Mouse (Mus musculus): ENCODE data around the gene Tmem229a. TPM values are rescaled to one million over a fixed set of nuclear protein-coding genes. Genes with fewer than 3 reads are reported as not detected.

Gene Tmem229a
- polyA plus RNA-seq, 1 experiment from 2014 or later, result 0.41 TPM

- ATAC-seq (ENCODE audit: low FRiP score, low read depth), result no peak
- Histone ChIP-seq H3K27ac (no peak overlapping the region), H3K27me3 (peaks cover 27% of the 10 kb centered on the region), H3K9me3 (no peaks in the 10 kb centered on the region), H3K9ac (no peak overlapping the region), H3K4me2 (replicated peaks) (no peak overlapping the region), H3K4me1 (peaks cover 10% of the 10 kb centered on the region; the same call in 1 of the 2 replicates), H3K4me3 (no peak overlapping the region), H3K36me3 (no peaks in the 10 kb centered on the region)
- WGBS, result 78% methylated on average over 5 of the region's 5 CpGs
These were observed 3.8 kb downstream of the Tmem229a start for GRCm38 (mm10) chr6:24952341-24952740.

DNA sequence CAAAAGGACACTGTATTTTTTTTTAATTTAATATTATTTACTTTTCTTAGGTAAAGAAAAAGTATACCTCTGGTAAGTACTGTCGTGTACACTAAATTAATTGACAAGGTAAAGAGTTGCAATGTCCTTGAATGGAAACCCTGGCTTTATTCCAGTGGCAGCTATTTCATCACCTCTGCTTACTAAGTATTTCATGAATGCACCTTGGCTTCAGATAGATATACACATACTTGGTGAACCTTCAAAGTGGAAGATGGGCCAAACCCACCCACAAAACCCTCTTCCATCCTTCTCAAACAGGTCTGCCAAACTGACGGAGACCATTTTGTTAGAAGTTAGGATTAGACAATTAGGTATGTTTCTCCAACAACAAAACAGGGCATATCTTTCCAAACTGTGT lies 5.4 kb downstream of the Tmem229a start:
- WGBS, result 88% methylated on average over 2 of the region's 2 CpGs
- Histone ChIP-seq H3K9me3 (no peaks in the 10 kb centered on the region), H3K36me3 (no peaks in the 10 kb centered on the region), H3K4me2 (replicated peaks) (no peak overlapping the region), H3K27ac (no peak overlapping the region), H3K4me1 (peaks cover 10% of the 10 kb centered on the region; the same call in 1 of the 2 replicates), H3K27me3 (peaks cover 27% of the 10 kb centered on the region), H3K9ac (no peak overlapping the region), H3K4me3 (no peak overlapping the region)
- no peak for ATAC-seq (ENCODE audit: low FRiP score, low read depth)

DNA sequence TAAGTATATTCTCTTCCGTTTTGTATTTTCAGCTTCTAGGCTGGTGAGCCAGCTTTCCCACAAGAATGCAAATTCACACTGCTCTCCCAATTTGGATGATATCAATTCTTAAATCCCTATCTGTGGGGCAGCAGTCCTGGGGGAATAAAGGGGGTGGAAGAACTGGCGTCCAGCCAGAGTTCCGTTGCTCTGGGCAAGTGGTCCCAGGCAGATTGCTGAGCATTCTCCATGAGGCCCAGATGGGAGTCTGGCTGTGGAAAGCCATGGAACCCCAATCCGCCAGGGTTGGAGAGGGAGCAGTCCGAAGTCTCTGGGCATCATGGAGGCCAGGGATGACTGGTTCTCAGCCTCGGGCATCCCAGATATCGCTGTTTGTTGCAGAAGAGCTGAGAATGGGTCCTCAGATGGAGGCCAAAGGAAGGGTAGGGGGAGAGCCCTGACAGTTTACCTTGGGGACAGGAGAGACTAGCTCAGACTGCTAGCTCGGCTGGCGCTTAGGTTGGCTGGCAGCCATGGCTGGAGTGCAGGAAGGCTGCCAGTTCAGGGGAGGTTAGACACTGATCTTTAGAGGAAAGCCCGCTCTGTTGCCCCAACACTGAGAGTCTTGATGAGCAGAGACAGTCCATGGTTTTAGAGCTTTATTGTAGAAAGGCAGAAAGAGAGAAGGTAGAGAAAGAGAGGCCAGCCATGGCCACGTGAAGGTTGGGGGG lies 30.9 kb downstream of the Tmem229a start:
- Histone ChIP-seq H3K27ac (no peak overlapping the region), H3K4me2 (replicated peaks) (no peak overlapping the region), H3K27me3 (no peaks in the 10 kb centered on the region), H3K4me3 (no peak overlapping the region), H3K9ac (no peak overlapping the region), H3K9me3 (no peaks in the 10 kb centered on the region), H3K4me1 (no peaks in the 10 kb centered on the region), H3K36me3 (no peaks in the 10 kb centered on the region)
- 91% methylated on average over 11 of the region's 11 CpGs for WGBS
- ATAC-seq (ENCODE audit: low FRiP score, low read depth), result no peak

- no peak for ATAC-seq (ENCODE audit: low FRiP score, low read depth)
- H3K4me1 ChIP-seq, result no peaks in the 10 kb centered on the region
- H3K4me2 ChIP-seq (replicated peaks), result no peak overlapping the region
- no peak overlapping the region for H3K9ac ChIP-seq
- no peaks in the 10 kb centered on the region for H3K27me3 ChIP-seq
- no peaks in the 10 kb centered on the region for H3K9me3 ChIP-seq
- no peak overlapping the region for H3K4me3 ChIP-seq
- H3K36me3 ChIP-seq, result no peaks in the 10 kb centered on the region
- 91% methylated on average over 2 of the region's 2 CpGs for WGBS
- H3K27ac ChIP-seq, result no peak overlapping the region
These were observed 42.5 kb downstream of the Tmem229a start for GRCm38 (mm10) chr6:24913591-24913990.

DNA sequence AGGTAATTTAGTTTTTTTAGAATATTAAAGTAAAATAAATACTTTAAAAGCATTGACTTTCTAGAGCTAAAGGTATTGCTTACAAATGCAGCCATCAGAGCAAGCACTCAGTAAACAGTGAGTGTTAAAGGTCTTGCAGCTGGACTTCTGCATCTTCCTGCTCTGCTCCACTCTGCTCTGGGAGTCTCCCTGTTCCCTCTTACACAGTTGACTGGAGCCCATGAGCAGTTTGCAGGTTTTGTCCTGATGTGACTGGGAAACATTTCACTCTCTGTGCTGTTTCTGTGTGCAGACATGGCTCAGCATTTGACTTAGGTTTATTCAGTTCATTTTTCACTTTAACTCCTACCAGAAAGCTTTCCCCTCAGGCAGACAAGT lies 45.4 kb downstream of the Tmem229a start:
- no peak overlapping the region for H3K9ac ChIP-seq
- H3K4me3 ChIP-seq, result no peak overlapping the region
- no peak overlapping the region for H3K4me2 ChIP-seq (replicated peaks)
- H3K27ac ChIP-seq, result no peak overlapping the region
- H3K4me1 ChIP-seq, result no peaks in the 10 kb centered on the region
- ATAC-seq (ENCODE audit: low FRiP score, low read depth), result no peak
- H3K9me3 ChIP-seq, result no peaks in the 10 kb centered on the region
- H3K27me3 ChIP-seq, result no peaks in the 10 kb centered on the region
- no peaks in the 10 kb centered on the region for H3K36me3 ChIP-seq

DNA sequence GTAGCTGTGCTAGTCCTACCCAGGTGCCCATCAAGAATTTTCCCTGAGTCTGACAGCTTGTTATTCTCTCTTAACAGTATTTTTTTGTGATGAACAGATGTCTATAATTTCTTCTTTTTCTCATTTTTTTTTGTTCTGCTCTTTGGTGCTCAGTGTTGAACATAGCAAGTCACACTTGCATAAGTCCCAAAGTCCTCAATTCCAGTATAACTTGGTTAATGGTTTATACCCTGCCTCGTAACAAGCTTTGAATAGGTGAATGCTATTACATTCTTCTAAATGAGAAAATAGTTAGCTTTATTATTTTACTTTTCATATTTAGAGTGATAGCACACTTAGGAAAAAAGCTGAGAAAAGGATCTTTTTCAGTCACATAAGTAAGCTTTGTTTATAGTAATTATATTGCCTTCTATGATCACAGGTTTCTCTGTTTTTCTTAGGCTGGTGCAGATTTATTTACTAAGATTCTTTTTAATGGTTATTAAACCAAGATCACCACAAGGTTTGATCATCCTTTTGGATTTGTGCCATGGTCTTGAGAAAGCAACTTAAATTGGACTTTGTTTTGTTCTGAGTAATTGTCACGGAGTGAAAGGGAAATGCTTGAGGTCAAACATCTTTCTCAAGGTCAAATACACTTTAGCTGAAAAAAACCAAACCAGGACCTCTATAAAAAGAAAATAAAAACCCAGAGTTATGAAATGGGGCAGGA lies 45.9 kb downstream of the Tmem229a start:
- no peaks in the 10 kb centered on the region for H3K4me1 ChIP-seq
- no peak for ATAC-seq (ENCODE audit: low FRiP score, low read depth)
- H3K9ac ChIP-seq, result no peak overlapping the region
- H3K4me2 ChIP-seq (replicated peaks), result no peak overlapping the region
- no peaks in the 10 kb centered on the region for H3K9me3 ChIP-seq
- no peaks in the 10 kb centered on the region for H3K27me3 ChIP-seq
- no peak overlapping the region for H3K4me3 ChIP-seq
- no peaks in the 10 kb centered on the region for H3K36me3 ChIP-seq
- no peak overlapping the region for H3K27ac ChIP-seq
- 67% methylated on average over 2 of the region's 2 CpGs for WGBS

GRCm38 (mm10) chr6:24907824-24908223 lies 48.3 kb downstream of the Tmem229a start:
- no peak for ATAC-seq (ENCODE audit: low FRiP score, low read depth)
- Histone ChIP-seq H3K27me3 (no peaks in the 10 kb centered on the region), H3K9me3 (no peaks in the 10 kb centered on the region), H3K27ac (no peak overlapping the region), H3K9ac (no peak overlapping the region), H3K4me2 (replicated peaks) (no peak overlapping the region), H3K4me3 (no peak overlapping the region), H3K4me1 (no peaks in the 10 kb centered on the region), H3K36me3 (no peaks in the 10 kb centered on the region)
- WGBS, result 86% methylated on average over 2 of the region's 2 CpGs

DNA sequence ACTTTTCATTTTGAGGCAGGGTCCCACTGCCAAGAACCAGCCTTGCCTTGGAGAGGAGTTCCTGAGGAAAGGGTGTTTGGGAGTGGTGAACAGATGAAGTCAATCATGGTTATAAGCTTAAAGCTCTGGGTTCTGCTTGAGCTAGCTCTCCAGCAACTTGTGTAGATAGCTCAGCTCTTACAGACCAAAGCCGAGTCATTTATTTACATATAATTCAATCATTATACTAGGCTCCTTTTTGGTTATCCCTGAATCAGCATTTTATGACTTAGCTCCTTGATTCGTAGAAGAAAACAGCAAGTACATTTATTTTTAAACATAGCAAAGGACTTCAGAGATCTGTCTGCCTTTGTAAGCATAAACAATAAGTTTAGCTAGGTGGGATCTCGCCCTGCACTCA lies 51.0 kb downstream of the Tmem229a start:
- H3K4me2 ChIP-seq (replicated peaks), result no peak overlapping the region
- ATAC-seq (ENCODE audit: low FRiP score, low read depth), result no peak
- no peak overlapping the region for H3K9ac ChIP-seq
- H3K4me1 ChIP-seq, result no peaks in the 10 kb centered on the region
- H3K36me3 ChIP-seq, result no peaks in the 10 kb centered on the region
- no peaks in the 10 kb centered on the region for H3K27me3 ChIP-seq
- 83% methylated on average over 3 of the region's 3 CpGs for WGBS
- H3K4me3 ChIP-seq, result no peak overlapping the region
- no peaks in the 10 kb centered on the region for H3K9me3 ChIP-seq
- no peak overlapping the region for H3K27ac ChIP-seq

Other genes starting within 250 kb of the Tmem229a start
- not detected in 2 replicates for gene Hyal6, start 223.1 kb downstream of the Tmem229a start, polyA plus RNA-seq (2015; fragmentation: Nextera tagmentation; extraction: Ambion mirVana)
- gene Hyal4, start 208.0 kb downstream of the Tmem229a start, polyA plus RNA-seq (2015; fragmentation: Nextera tagmentation; extraction: Ambion mirVana), result not detected in 2 replicates
- gene Spam1, start 165.1 kb downstream of the Tmem229a start, polyA plus RNA-seq (2015; fragmentation: Nextera tagmentation; extraction: Ambion mirVana), result not detected in 2 replicates
- not detected in 2 replicates for gene Hyal5, start 98.3 kb downstream of the Tmem229a start, polyA plus RNA-seq (2015; fragmentation: Nextera tagmentation; extraction: Ambion mirVana)

All from limb, embryonic 13.5 days (tissue).